Mouse (Mus musculus) heart, embryonic 12.5 days (tissue): Measurements from ENCODE around the gene M1ap. TPM values are rescaled to one million over a fixed set of nuclear protein-coding genes. Genes with fewer than 3 reads are reported as not detected.

ENCODE experiments used
- ATAC-seq: fragments of 200-750 bp; cut with Nextera tagmentation; 2 replicates; pipeline ENCODE4 v1.8.0; 2017; ENCODE audit warnings: moderate TSS enrichment, moderate library complexity; ENCODE audit not compliant: insufficient number of reproducible peaks, low FRiP score
- H3K27ac ChIP-seq: fragments of 300-500 bp; sonication (generic); 2 replicates; pipeline ENCODE4 v1.5.1; 2016; ENCODE audit warnings: mild to moderate bottlenecking, moderate library complexity; ENCODE audit not compliant: poor library complexity, severe bottlenecking
- H3K27me3 ChIP-seq: fragments of 300-500 bp; sonication (generic); replicated peaks from 2 replicates; pipeline ENCODE4 v1.6.1; 2016; ENCODE audit warnings: mild to moderate bottlenecking, moderate library complexity
- H3K36me3 ChIP-seq: fragments of 300-500 bp; sonication (generic); 2 replicates; pipeline ENCODE4 v1.6.1; 2016; ENCODE audit warnings: mild to moderate bottlenecking, moderate library complexity
- H3K4me1 ChIP-seq: fragments of 300-500 bp; sonication (generic); replicated peaks from 2 replicates; pipeline ENCODE4 v1.6.1; 2016; ENCODE audit warnings: mild to moderate bottlenecking
- H3K4me2 ChIP-seq: fragments of 300-500 bp; sonication (generic); 2 replicates; pipeline ENCODE4 v1.6.1; 2016; ENCODE audit warnings: mild to moderate bottlenecking, moderate library complexity
- H3K4me3 ChIP-seq: fragments of 300-500 bp; sonication (generic); 2 replicates; pipeline ENCODE4 v1.5.1; 2016; ENCODE audit warnings: mild to moderate bottlenecking
- H3K9ac ChIP-seq: fragments of 300-500 bp; sonication (generic); 2 replicates; pipeline ENCODE4 v1.6.1; 2016; ENCODE audit warnings: mild to moderate bottlenecking, moderate library complexity
- H3K9me3 ChIP-seq: fragments of 300-500 bp; sonication (generic); replicated peaks from 2 replicates; pipeline ENCODE4 v1.6.1; 2016; ENCODE audit warnings: mild to moderate bottlenecking, moderate library complexity
- WGBS: fragments of 180-500 bp; shearing (Covaris S2); methylation state at CpG from one replicate; pipeline ENCODE4 v1.1.7; 2016; 5-methylcytosine and 5-hydroxymethylcytosine counted together
- polyA plus RNA-seq: library from polyadenylated mRNA; unstranded; fragments of >200 nt; fragmentation: Nextera tagmentation; extraction: Ambion mirVana; gene quantifications from 2 replicates; pipeline ENCODE4 v1.2.1, GENCODE M21; 2016

M1ap gene
- polyA plus RNA-seq, 1 experiment from 2014 or later: 0.57 TPM

GRCm38 (mm10) chr6:83010010-83010409 is 63.3 kb downstream of the M1ap start:
- no peak for ATAC-seq

GRCm38 (mm10) chr6:83011255-83011654 is 64.6 kb downstream of the M1ap start:
- H3K4me1 ChIP-seq: peaks cover 10% of the 10 kb centered on the region; the same call in 1 of the 2 replicates
- H3K27ac ChIP-seq: no peak overlapping the region
- no peak overlapping the region for H3K4me2 ChIP-seq
- H3K27me3 ChIP-seq: no peaks in the 10 kb centered on the region; the same call in 1 of the 2 replicates
- no peak for ATAC-seq
- H3K4me3 ChIP-seq: no peak overlapping the region
- no peaks in the 10 kb centered on the region for H3K36me3 ChIP-seq
- H3K9ac ChIP-seq: no peak overlapping the region
- no peaks in the 10 kb centered on the region for H3K9me3 ChIP-seq
- WGBS: 83% methylated on average over 7 of the region's 7 CpGs

More at GRCm38 (mm10) chr6:83010010-83010409, 63.3 kb downstream of the M1ap start:
- no peak overlapping the region for H3K4me3 ChIP-seq
- H3K36me3 ChIP-seq: no peaks in the 10 kb centered on the region
- no peak overlapping the region for H3K9ac ChIP-seq
- no peaks in the 10 kb centered on the region; the same call in 1 of the 2 replicates for H3K27me3 ChIP-seq
- peaks cover 14% of the 10 kb centered on the region for H3K4me1 ChIP-seq
- 45% methylated on average over 7 of the region's 7 CpGs for WGBS
- H3K4me2 ChIP-seq: no peak overlapping the region
- H3K9me3 ChIP-seq: no peaks in the 10 kb centered on the region
- H3K27ac ChIP-seq: 0 out of 2 replicates have a peak overlapping the region, but pooled peaks have one; percentile 5

GRCm38 (mm10) chr6:83011756-83012155 is 65.1 kb downstream of the M1ap start:
- no peaks in the 10 kb centered on the region; the same call in 1 of the 2 replicates for H3K27me3 ChIP-seq
- peaks cover 12% of the 10 kb centered on the region for H3K4me1 ChIP-seq
- 69% methylated on average over 6 of the region's 6 CpGs for WGBS
- H3K4me2 ChIP-seq: no peak overlapping the region
- H3K9me3 ChIP-seq: no peaks in the 10 kb centered on the region
- ATAC-seq: no peak
- H3K27ac ChIP-seq: no peak overlapping the region
- H3K36me3 ChIP-seq: no peaks in the 10 kb centered on the region
- no peak overlapping the region for H3K9ac ChIP-seq
- no peak overlapping the region for H3K4me3 ChIP-seq

- Histone ChIP-seq H3K36me3 (no peaks in the 10 kb centered on the region), H3K9ac (no peak overlapping the region), H3K9me3 (no peaks in the 10 kb centered on the region), H3K27me3 (no peaks in the 10 kb centered on the region; the same call in 1 of the 2 replicates), H3K4me1 (peaks cover 16% of the 10 kb centered on the region), H3K4me3 (no peak overlapping the region), H3K27ac (no peak overlapping the region), H3K4me2 (no peak overlapping the region)
- WGBS: 81% methylated on average over 5 of the region's 5 CpGs
- no peak for ATAC-seq
Measured at GRCm38 (mm10) chr6:83013444-83013843, 66.7 kb downstream of the M1ap start.

- no peaks in the 10 kb centered on the region for H3K9me3 ChIP-seq
- H3K36me3 ChIP-seq: no peaks in the 10 kb centered on the region
- H3K27ac ChIP-seq: peak overlapping the region; percentile 35
- no peaks in the 10 kb centered on the region; the same call in 1 of the 2 replicates for H3K27me3 ChIP-seq
- no peak overlapping the region for H3K4me3 ChIP-seq
- H3K9ac ChIP-seq: no peak overlapping the region
- H3K4me1 ChIP-seq: peaks cover 16% of the 10 kb centered on the region
- no peak overlapping the region for H3K4me2 ChIP-seq
- 33% methylated on average over 12 of the region's 12 CpGs for WGBS
- peak; percentile 96 for ATAC-seq
Measured at GRCm38 (mm10) chr6:83014482-83015466, 68.1 kb downstream of the M1ap start.

GRCm38 (mm10) chr6:83015749-83016148 is 69.0 kb downstream of the M1ap start:
- Histone ChIP-seq H3K9ac (no peak overlapping the region), H3K4me1 (peaks cover 12% of the 10 kb centered on the region; the same call in 1 of the 2 replicates), H3K27ac (no peak overlapping the region), H3K27me3 (no peaks in the 10 kb centered on the region; the same call in 1 of the 2 replicates), H3K36me3 (no peaks in the 10 kb centered on the region), H3K4me3 (no peak overlapping the region), H3K4me2 (no peak overlapping the region), H3K9me3 (no peaks in the 10 kb centered on the region)
- 90% methylated on average over 2 of the region's 2 CpGs for WGBS
- ATAC-seq: no peak

- Histone ChIP-seq H3K9me3 (no peaks in the 10 kb centered on the region), H3K4me1 (peaks cover 12% of the 10 kb centered on the region; the same call in 1 of the 2 replicates), H3K27ac (peak overlapping the region; percentile 37; the same call in 1 of the 2 replicates), H3K4me2 (no peak overlapping the region), H3K36me3 (no peaks in the 10 kb centered on the region), H3K27me3 (no peaks in the 10 kb centered on the region; the same call in 1 of the 2 replicates), H3K4me3 (no peak overlapping the region), H3K9ac (no peak overlapping the region)
- 13% methylated on average over 3 of the region's 3 CpGs for WGBS
- ATAC-seq: no peak
Measured at GRCm38 (mm10) chr6:83017190-83017589, 70.5 kb downstream of the M1ap start.

GRCm38 (mm10) chr6:83019044-83019443 is 72.3 kb downstream of the M1ap start:
- no peaks in the 10 kb centered on the region for H3K9me3 ChIP-seq
- WGBS: 74% methylated on average over 3 of the region's 3 CpGs
- H3K4me2 ChIP-seq: no peak overlapping the region
- ATAC-seq: no peak
- no peaks in the 10 kb centered on the region for H3K27me3 ChIP-seq
- H3K4me3 ChIP-seq: no peak overlapping the region
- H3K27ac ChIP-seq: no peak overlapping the region
- peaks cover 12% of the 10 kb centered on the region; the same call in 1 of the 2 replicates for H3K4me1 ChIP-seq
- no peak overlapping the region for H3K9ac ChIP-seq
- no peaks in the 10 kb centered on the region for H3K36me3 ChIP-seq

- H3K27me3 ChIP-seq: no peaks in the 10 kb centered on the region
- no peaks in the 10 kb centered on the region for H3K9me3 ChIP-seq
- H3K36me3 ChIP-seq: no peaks in the 10 kb centered on the region
- H3K27ac ChIP-seq: no peak overlapping the region
- no peak overlapping the region for H3K4me2 ChIP-seq
- 66% methylated on average over 6 of the region's 6 CpGs for WGBS
- ATAC-seq: no peak
- peaks cover 7% of the 10 kb centered on the region; the same call in 1 of the 2 replicates for H3K4me1 ChIP-seq
- H3K9ac ChIP-seq: no peak overlapping the region
- H3K4me3 ChIP-seq: no peak overlapping the region
Measured at GRCm38 (mm10) chr6:83020121-83020520, 73.4 kb downstream of the M1ap start.

- 67% methylated on average over 4 of the region's 4 CpGs for WGBS
- Histone ChIP-seq H3K4me1 (peaks cover 7% of the 10 kb centered on the region; the same call in 1 of the 2 replicates), H3K36me3 (no peaks in the 10 kb centered on the region), H3K4me3 (no peak overlapping the region), H3K27ac (no peak overlapping the region), H3K4me2 (no peak overlapping the region), H3K9ac (no peak overlapping the region), H3K27me3 (no peaks in the 10 kb centered on the region), H3K9me3 (no peaks in the 10 kb centered on the region)
- ATAC-seq: no peak
Measured at GRCm38 (mm10) chr6:83020836-83021593, 74.3 kb downstream of the M1ap start.

GRCm38 (mm10) chr6:83023008-83023407 is 76.3 kb downstream of the M1ap start:
- H3K9me3 ChIP-seq: no peaks in the 10 kb centered on the region
- no peak overlapping the region for H3K9ac ChIP-seq
- H3K4me1 ChIP-seq: peaks cover 4% of the 10 kb centered on the region
- no peak overlapping the region for H3K4me2 ChIP-seq
- no peak overlapping the region for H3K4me3 ChIP-seq
- no peak overlapping the region for H3K27ac ChIP-seq
- no peak for ATAC-seq
- H3K36me3 ChIP-seq: no peaks in the 10 kb centered on the region
- peaks cover 12% of the 10 kb centered on the region for H3K27me3 ChIP-seq
- 81% methylated on average over 9 of the region's 9 CpGs for WGBS
